Mouse (Mus musculus): ENCODE results near the gene Agpat3. TPM values are rescaled to one million over a fixed set of nuclear protein-coding genes. Genes with fewer than 3 reads are reported as not detected.

Gene Agpat3
- total and polyA plus RNA-seq, 3 experiments, result 0.07 TPM; not detected in 2

DNA sequence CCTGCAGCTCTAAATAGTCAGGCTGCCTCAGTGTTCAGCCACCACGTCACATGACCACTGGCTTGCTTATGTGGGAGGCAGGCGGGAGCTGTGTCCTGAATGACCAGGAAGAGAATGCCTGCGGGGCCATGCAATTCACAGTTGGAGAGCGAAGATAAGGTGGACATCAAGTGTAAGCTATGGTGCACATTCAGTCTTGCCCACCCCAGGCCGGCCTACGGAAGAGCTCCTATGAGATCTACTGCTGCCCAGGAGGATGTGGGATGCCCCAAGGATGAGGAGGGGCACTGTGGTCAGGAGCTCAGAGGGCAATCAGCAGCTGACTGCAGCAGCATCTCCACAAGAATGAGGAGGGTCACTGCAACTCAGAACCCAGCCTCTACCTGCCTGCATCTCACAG, 66.9 kb downstream of the Agpat3 start:
- Histone ChIP-seq H3K27ac (ENCODE audit: control insufficient read depth, low read depth, low read length) (no peak overlapping the region), H3K9me3 (replicated peaks; ENCODE audit: insufficient read depth, low read length) (no peaks in the 10 kb centered on the region), H3K79me2 (ENCODE audit: control insufficient read depth, insufficient read depth, low read length, poor library complexity) (no peaks in the 10 kb centered on the region), H3K4me1 (ENCODE audit: control insufficient read depth in 1 of 2, insufficient read depth in 2 of 2, low read length in 2 of 2) (no peaks in the 10 kb centered on the region), H3K27me3 (ENCODE audit: control insufficient read depth in 1 of 2, insufficient read depth in 2 of 2, low read length in 2 of 2) (peaks cover 0 to 3% of the 10 kb centered on the region in 2 experiments; a peak in 2 of 4 replicates), H3K4me3 (ENCODE audit: control insufficient read depth in 1 of 2, insufficient read depth in 1 of 2, low read depth in 2 of 2, low read length in 2 of 2) (no peak overlapping the region), H3K36me3 (ENCODE audit: control insufficient read depth in 1 of 2, insufficient read depth in 2 of 2, low read length in 2 of 2) (no peaks in the 10 kb centered on the region), H3K9ac (ENCODE audit: control insufficient read depth, low read depth, low read length, poor library complexity, severe bottlenecking) (no peak overlapping the region)
- TF ChIP-seq POLR2A (IDR thresholded peaks at IDR 0.05; ENCODE audit: control insufficient read depth in 1 of 2, insufficient read depth in 1 of 2, low read depth in 1 of 2, low read length in 2 of 2, poor library complexity in 1 of 2) (no peak), TAL1 (IDR thresholded peaks at IDR 0.05; ENCODE audit: low read length) (no peak)
- no peak for DNase-seq (ENCODE audit: low read depth, low spot score)

DNA sequence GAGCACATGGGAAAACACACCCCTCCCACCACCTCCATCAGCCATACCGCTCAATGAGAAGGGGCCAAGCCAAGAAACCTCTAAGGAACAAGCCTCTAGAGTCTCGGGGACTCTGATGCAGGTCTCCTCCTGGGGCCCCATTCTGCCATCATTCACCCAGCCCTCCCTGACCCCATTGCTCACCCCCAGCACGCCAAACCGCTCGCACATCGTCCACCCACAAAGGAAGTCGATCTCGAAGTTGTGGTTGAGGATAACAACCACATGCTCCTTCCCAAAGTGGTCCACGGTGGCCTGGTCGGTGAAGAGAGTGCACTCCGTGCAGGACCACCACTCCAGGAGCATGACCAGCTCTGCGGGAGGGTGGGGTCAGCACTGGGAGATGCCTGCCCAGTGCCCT, 67.5 kb downstream of the Agpat3 start:
- H3K36me3 ChIP-seq (ENCODE audit: control insufficient read depth in 1 of 2, insufficient read depth in 2 of 2, low read length in 2 of 2), result no peaks in the 10 kb centered on the region
- H3K27me3 ChIP-seq (ENCODE audit: control insufficient read depth in 1 of 2, insufficient read depth in 2 of 2, low read length in 2 of 2), result no peaks in the 10 kb centered on the region; a peak in 1 of 4 replicates
- no peak overlapping the region for H3K27ac ChIP-seq (ENCODE audit: control insufficient read depth, low read depth, low read length)
- no peaks in the 10 kb centered on the region for H3K79me2 ChIP-seq (ENCODE audit: control insufficient read depth, insufficient read depth, low read length, poor library complexity)
- no peak overlapping the region for H3K9ac ChIP-seq (ENCODE audit: control insufficient read depth, low read depth, low read length, poor library complexity, severe bottlenecking)
- TF ChIP-seq JUND (IDR thresholded peaks at IDR 0.05; ENCODE audit: low read depth, low read length) (no peak), NRF1 (IDR thresholded peaks at IDR 0.05; ENCODE audit: insufficient read depth, low read depth, low read length, poor library complexity, severe bottlenecking) (no peak), ZNF384 (IDR thresholded peaks at IDR 0.05; ENCODE audit: low read depth, low read length) (no peak), ZMIZ1 (IDR thresholded peaks at IDR 0.05; ENCODE audit: low read depth, low read length) (no peak), CTCF (IDR thresholded peaks at IDR 0.05 in 2 of 3, conservative IDR thresholded peaks at IDR 0.05 in 1 of 3; ENCODE audit: control insufficient read depth in 1 of 3, insufficient read depth in 1 of 3, low read depth in 2 of 3, low read length in 3 of 3, poor library complexity in 1 of 3, severe bottlenecking in 1 of 3) (no peak), SMC3 (IDR thresholded peaks at IDR 0.05; ENCODE audit: low read depth, low read length) (no peak), UBTF (IDR thresholded peaks at IDR 0.05; ENCODE audit: borderline replicate concordance, insufficient read depth, low read depth, low read length) (no peak), GATA1 (IDR thresholded peaks at IDR 0.05; ENCODE audit: low read depth, low read length) (no peak), MAX (IDR thresholded peaks at IDR 0.05; ENCODE audit: low read length) (no peak), POLR2A (IDR thresholded peaks at IDR 0.05; ENCODE audit: control insufficient read depth in 1 of 2, insufficient read depth in 1 of 2, low read depth in 1 of 2, low read length in 2 of 2, poor library complexity in 1 of 2) (no peak), MAFK (IDR thresholded peaks at IDR 0.05; ENCODE audit: borderline replicate concordance, low read depth, low read length) (no peak), RCOR1 (IDR thresholded peaks at IDR 0.05; ENCODE audit: low read depth, low read length) (no peak), MAZ (IDR thresholded peaks at IDR 0.05; ENCODE audit: low read depth, low read length) (no peak), USF2 (IDR thresholded peaks at IDR 0.05; ENCODE audit: borderline replicate concordance in 1 of 2, insufficient read depth in 1 of 2, low read depth in 1 of 2, low read length in 2 of 2) (no peak)
- no peak overlapping the region for H3K4me3 ChIP-seq (ENCODE audit: control insufficient read depth in 1 of 2, insufficient read depth in 1 of 2, low read depth in 2 of 2, low read length in 2 of 2)
- no peaks in the 10 kb centered on the region for H3K9me3 ChIP-seq (replicated peaks; ENCODE audit: insufficient read depth, low read length)
- H3K4me1 ChIP-seq (ENCODE audit: control insufficient read depth in 1 of 2, insufficient read depth in 2 of 2, low read length in 2 of 2), result no peaks in the 10 kb centered on the region
- no peak for DNase-seq (ENCODE audit: low read depth, low spot score)

Data from MEL (cell line).